Mouse (Mus musculus) stomach, postnatal 0 days (tissue): ENCODE results near the gene Baiap2.

Experiments
- CTCF ChIP-seq: IDR thresholded peaks from 2 replicates; pipeline ENCODE4 v1.5.1; 2016; ENCODE audit warnings: antibody characterized with exemption, low read depth, mild to moderate bottlenecking, moderate library complexity
- EP300 ChIP-seq: optimal IDR thresholded peaks from 2 replicates; pipeline ENCODE3; 2016; ENCODE audit warnings: antibody characterized with exemption

DNA sequence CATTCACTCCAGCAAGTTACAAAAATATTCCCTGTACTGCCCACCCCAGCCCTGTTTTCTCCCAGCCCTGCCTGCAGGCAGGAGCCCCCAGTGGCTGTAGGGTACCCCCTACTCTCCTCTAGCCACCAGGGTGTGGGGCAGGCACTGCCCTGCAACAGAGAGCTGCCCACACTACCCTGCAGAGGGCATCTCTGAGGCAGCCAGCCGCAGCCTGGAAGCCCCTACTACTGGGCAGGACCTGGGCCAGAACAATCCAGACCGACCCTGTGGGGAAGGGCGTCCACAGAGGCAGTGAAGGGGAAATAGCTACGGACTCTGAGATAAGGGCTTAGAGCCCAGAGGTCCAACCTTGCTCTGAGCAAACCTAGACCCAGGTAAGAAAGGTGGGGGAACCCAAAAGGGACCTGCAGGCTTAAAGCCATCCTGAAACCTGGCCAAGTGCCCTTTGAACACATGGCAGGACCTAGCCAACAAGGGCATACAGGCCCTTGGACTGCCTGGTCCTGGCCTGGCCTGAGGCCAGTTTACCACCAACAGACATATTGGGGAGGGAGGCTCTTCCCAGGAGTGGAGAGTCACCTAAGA lies 65.0 kb downstream of the Baiap2 start:
- TF ChIP-seq CTCF = peak; percentile 25; the same call in 1 of the 2 replicates
- no peak for TF ChIP-seq EP300
